Mouse (Mus musculus): ENCODE measurements around the gene Arhgap29.

DNA sequence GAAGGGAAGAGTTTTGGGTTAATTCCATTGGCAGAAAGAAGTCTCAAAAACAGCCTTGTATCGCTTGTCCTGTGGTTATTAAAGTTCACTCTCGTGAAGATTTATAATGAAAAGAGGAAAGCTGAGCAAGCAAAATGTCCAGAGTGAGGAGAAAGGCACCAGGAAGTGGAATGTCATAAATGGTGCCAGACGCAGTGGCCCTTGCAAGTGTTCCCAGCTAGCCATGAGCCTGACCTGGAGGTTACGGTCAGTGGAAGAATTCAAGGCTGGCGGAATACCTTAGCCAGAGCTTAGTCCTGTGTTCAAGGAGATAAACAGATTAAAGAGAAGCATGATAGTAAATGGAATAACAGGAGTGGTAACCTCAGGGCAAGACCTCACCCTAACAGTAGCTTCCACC is 66.8 kb downstream of the Arhgap29 start:
- no peak for TF ChIP-seq GATA1 (IDR thresholded peaks at IDR 0.05; ENCODE audit: borderline replicate concordance, low read length)
- TF ChIP-seq FLI1 (IDR thresholded peaks at IDR 0.05; ENCODE audit: low read length) = no peak

All from megakaryocyte, embryonic 14.5 days (primary cell).